Mouse (Mus musculus) testis, postnatal 10 days (tissue): Measurements from ENCODE around the gene Bmt2.
A peak's percentile ranks its signal among the peaks of the same experiment; 100 is the strongest.

Experiments
- DNase-seq: peaks from one replicate; pipeline ENCODE4 v3.0.0; 2021; ENCODE audit warnings: low spot score

Bmt2 gene

GRCm38 (mm10) chr6:13617110-13617509 is 60.7 kb downstream of the Bmt2 start:
- DNase-seq: no peak

GRCm38 (mm10) chr6:13614568-13614967 is 63.2 kb downstream of the Bmt2 start:
- DNase-seq: no peak

GRCm38 (mm10) chr6:13613671-13614070 is 64.1 kb downstream of the Bmt2 start:
- DNase-seq: no peak

GRCm38 (mm10) chr6:13610869-13611268 is 66.9 kb downstream of the Bmt2 start:
- no peak for DNase-seq

GRCm38 (mm10) chr6:13609353-13610140 is 68.2 kb downstream of the Bmt2 start:
- no peak for DNase-seq

- peak; percentile 95 for DNase-seq
These were observed 69.9 kb downstream of the Bmt2 start, which contains the start of gene Tmem168 for GRCm38 (mm10) chr6:13607621-13608493. TSS of gene Tmem168 (minus strand) at chr6:13608100.

- no peak for DNase-seq
These were observed 70.7 kb downstream of the Bmt2 start for GRCm38 (mm10) chr6:13606921-13607620.

GRCm38 (mm10) chr6:13606394-13606793 is 71.4 kb downstream of the Bmt2 start:
- DNase-seq: no peak

- no peak for DNase-seq
These were observed 74.6 kb downstream of the Bmt2 start for GRCm38 (mm10) chr6:13603134-13603533.

GRCm38 (mm10) chr6:13601587-13601986 is 76.2 kb downstream of the Bmt2 start:
- DNase-seq: no peak

- DNase-seq: no peak
These were observed 79.4 kb downstream of the Bmt2 start for GRCm38 (mm10) chr6:13598239-13598923.

GRCm38 (mm10) chr6:13592729-13593345 is 84.9 kb downstream of the Bmt2 start:
- no peak for DNase-seq

- DNase-seq: no peak
These were observed 91.2 kb downstream of the Bmt2 start for GRCm38 (mm10) chr6:13586560-13586959.

GRCm38 (mm10) chr6:13586154-13586553 is 91.6 kb downstream of the Bmt2 start:
- no peak for DNase-seq

GRCm38 (mm10) chr6:13584788-13585187 is 93.0 kb downstream of the Bmt2 start:
- no peak for DNase-seq

- no peak for DNase-seq
These were observed 95.7 kb downstream of the Bmt2 start for GRCm38 (mm10) chr6:13582075-13582474.
